Mouse (Mus musculus): Measurements from ENCODE around the gene Numbl. TPM values are rescaled to one million over a fixed set of nuclear protein-coding genes. Genes with fewer than 3 reads are reported as not detected.

The Numbl gene
- total RNA-seq, 2 experiments from 2014 or later: 4.4 TPM

- intact Hi-C loops (cut with DNase I): no loop called here
- DNase-seq: no peak
Measured at GRCm38 (mm10) chr7:27288732-27289131, 30.5 kb downstream of the Numbl start.

GRCm38 (mm10) chr7:27290555-27290954 is 32.3 kb downstream of the Numbl start:
- intact Hi-C loops (cut with DNase I): no loop called here
- DNase-seq: no peak

GRCm38 (mm10) chr7:27291795-27292466 is 33.7 kb downstream of the Numbl start:
- peak; percentile 60 to 76 for DNase-seq
- intact Hi-C loops (cut with DNase I): no loop called here

GRCm38 (mm10) chr7:27295956-27296355 is 37.7 kb downstream of the Numbl start:
- intact Hi-C loops (cut with DNase I): no loop called here

GRCm38 (mm10) chr7:27296518-27296917 is 38.3 kb downstream of the Numbl start:
- intact Hi-C loops (cut with DNase I): no loop called here

More at GRCm38 (mm10) chr7:27295956-27296355, 37.7 kb downstream of the Numbl start:
- DNase-seq: no peak

GRCm38 (mm10) chr7:27298033-27298610 is 39.9 kb downstream of the Numbl start:
- intact Hi-C loops (cut with DNase I): no loop called here
- DNase-seq: no peak

More at GRCm38 (mm10) chr7:27296518-27296917, 38.3 kb downstream of the Numbl start:
- DNase-seq: no peak

- no peak for DNase-seq
- intact Hi-C loops (cut with DNase I): no loop called here
Measured at GRCm38 (mm10) chr7:27298816-27299215, 40.6 kb downstream of the Numbl start.

GRCm38 (mm10) chr7:27300351-27300750 is 42.1 kb downstream of the Numbl start:
- intact Hi-C loops (cut with DNase I): no loop called here
- no peak for DNase-seq

- intact Hi-C loops (cut with DNase I): no loop called here
- DNase-seq: no peak
Measured at GRCm38 (mm10) chr7:27300801-27301200, 42.6 kb downstream of the Numbl start.

GRCm38 (mm10) chr7:27302172-27302571 is 43.9 kb downstream of the Numbl start:
- DNase-seq: peak; percentile 68 to 71
- intact Hi-C loops (cut with DNase I): loop anchor here (1.0 kb wide), 1 partner anchor 27 kb away; no protein-coding TSS in a partner anchor

- intact Hi-C loops (cut with DNase I): no loop called here
- DNase-seq: no peak
Measured at GRCm38 (mm10) chr7:27305091-27305730, 47.0 kb downstream of the Numbl start.

GRCm38 (mm10) chr7:27306161-27307160 is 48.2 kb downstream of the Numbl start:
- peak in 1 of 2 experiments; percentile 51 for DNase-seq
- intact Hi-C loops (cut with DNase I): no loop called here

GRCm38 (mm10) chr7:27307551-27307950 is 49.3 kb downstream of the Numbl start:
- intact Hi-C loops (cut with DNase I): no loop called here
- DNase-seq: no peak

GRCm38 (mm10) chr7:27308821-27309549 is 50.8 kb downstream of the Numbl start:
- intact Hi-C loops (cut with DNase I): no loop called here
- DNase-seq: no peak

GRCm38 (mm10) chr7:27309832-27310231 is 51.6 kb downstream of the Numbl start:
- intact Hi-C loops (cut with DNase I): no loop called here

GRCm38 (mm10) chr7:27310306-27310705 is 52.1 kb downstream of the Numbl start:
- DNase-seq: no peak
- intact Hi-C loops (cut with DNase I): no loop called here

More at GRCm38 (mm10) chr7:27309832-27310231, 51.6 kb downstream of the Numbl start:
- DNase-seq: no peak

GRCm38 (mm10) chr7:27310996-27311535 is 52.8 kb downstream of the Numbl start:
- intact Hi-C loops (cut with DNase I): no loop called here
- DNase-seq: no peak

- intact Hi-C loops (cut with DNase I): no loop called here
- no peak for DNase-seq
Measured at GRCm38 (mm10) chr7:27311651-27312284, 53.5 kb downstream of the Numbl start.

- DNase-seq: no peak
- intact Hi-C loops (cut with DNase I): no loop called here
Measured at GRCm38 (mm10) chr7:27314393-27314792, 56.2 kb downstream of the Numbl start.
